Mouse (Mus musculus): ENCODE measurements around the gene Nagk. TPM values are rescaled to one million over a fixed set of nuclear protein-coding genes. Genes with fewer than 3 reads are reported as not detected.
"Not testable (repeated sequence)": the region's sequence is repeated elsewhere in the genome, so short reads cannot be mapped to it uniquely, and the experiment has no call there.

Gene Nagk
- polyA plus RNA-seq, 1 experiment from 2014 or later = 59.9 TPM

DNA sequence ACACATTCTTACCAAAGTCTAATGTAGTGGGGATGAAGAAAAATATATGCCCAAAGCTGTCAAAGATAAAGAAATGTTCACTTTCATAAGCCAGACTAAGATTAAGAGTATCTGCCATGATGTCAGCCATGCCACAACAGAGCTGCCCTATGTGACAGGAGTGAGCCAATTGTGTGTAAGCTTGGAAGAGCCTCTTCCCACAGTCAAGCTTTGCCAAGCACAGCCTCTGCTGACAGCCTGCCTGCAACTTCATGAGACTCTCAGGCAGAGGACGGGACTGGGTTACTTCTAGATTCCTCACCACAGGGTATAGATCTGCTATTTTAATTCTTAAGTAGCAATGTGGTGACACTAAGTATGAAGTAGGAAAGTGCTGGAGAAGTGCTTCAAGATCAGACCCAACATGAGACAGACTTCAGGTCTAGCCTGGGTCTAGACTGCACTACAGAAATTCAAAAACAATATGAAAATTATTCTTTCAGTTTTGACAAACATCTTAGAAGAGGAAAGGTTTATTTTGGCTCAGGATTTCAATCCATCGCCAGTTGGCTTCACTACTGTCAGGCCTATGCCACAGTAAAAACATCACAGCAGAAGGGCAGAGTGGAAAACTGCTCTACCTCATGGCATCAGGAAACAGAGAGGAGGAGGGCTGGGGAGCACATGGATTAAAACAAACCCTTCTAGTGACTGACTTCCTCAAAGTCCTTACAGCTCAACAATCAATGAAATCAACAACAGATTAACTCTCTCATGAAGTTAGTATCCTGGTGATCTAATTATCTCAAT lies 26.1 kb downstream of the Nagk start:
- no peak overlapping the region for H3K27ac ChIP-seq (ENCODE audit: low read depth)
- 0 out of 2 replicates have a peak, but pooled peaks cover 5% of the 10 kb centered on the region for H3K36me3 ChIP-seq (ENCODE audit: control insufficient read depth, insufficient read depth, low read length)
- no peaks in the 10 kb centered on the region for H3K27me3 ChIP-seq (replicated peaks; ENCODE audit: control insufficient read depth, insufficient read depth, low read length)
- no peak overlapping the region for H3K4me2 ChIP-seq (ENCODE audit: low read length)
- no peak overlapping the region for H3K9ac ChIP-seq (ENCODE audit: low read length)
- DNase-seq (ENCODE audit: low spot score) = no peak
- no peak for ATAC-seq (replicated peaks; ENCODE audit: low FRiP score, low TSS enrichment, low read depth)
- no peaks in the 10 kb centered on the region for H3K9me3 ChIP-seq (ENCODE audit: control insufficient read depth, low read length)
- 88% methylated on average over 2 of the region's 2 CpGs for WGBS
- H3K4me1 ChIP-seq (replicated peaks; ENCODE audit: control insufficient read depth, insufficient read depth, low read length) = peaks cover 13% of the 10 kb centered on the region
- H3K4me3 ChIP-seq (ENCODE audit: low read depth, low read length) = no peak overlapping the region

DNA sequence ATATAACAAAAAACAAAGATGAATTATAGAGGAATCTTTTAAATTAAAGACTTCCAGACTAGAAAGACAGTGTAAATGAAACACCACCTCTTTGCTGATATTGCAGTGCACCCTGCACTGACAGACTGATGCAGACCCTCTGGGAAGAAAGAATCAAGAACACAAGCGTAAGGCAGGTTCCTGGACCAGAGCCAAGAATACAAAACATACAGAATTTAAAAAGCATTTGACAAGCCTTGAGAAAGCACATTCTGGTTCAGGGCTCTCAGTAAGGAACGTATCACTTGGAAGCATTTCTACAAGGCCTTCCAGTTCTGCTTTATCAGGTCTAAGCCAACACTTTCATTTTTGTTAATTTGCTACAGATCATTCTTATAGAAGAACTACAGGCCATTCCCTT lies 27.1 kb downstream of the Nagk start:
- Histone ChIP-seq H3K27me3 (replicated peaks; ENCODE audit: control insufficient read depth, insufficient read depth, low read length) (no peaks in the 10 kb centered on the region), H3K27ac (ENCODE audit: low read depth) (no peak overlapping the region), H3K9me3 (ENCODE audit: control insufficient read depth, low read length) (no peaks in the 10 kb centered on the region), H3K36me3 (ENCODE audit: control insufficient read depth, insufficient read depth, low read length) (peaks cover 9% of the 10 kb centered on the region; the same call in 1 of the 2 replicates), H3K4me1 (replicated peaks; ENCODE audit: control insufficient read depth, insufficient read depth, low read length) (peaks cover 13% of the 10 kb centered on the region), H3K4me3 (ENCODE audit: low read depth, low read length) (no peak overlapping the region), H3K4me2 (ENCODE audit: low read length) (no peak overlapping the region), H3K9ac (ENCODE audit: low read length) (no peak overlapping the region)
- DNase-seq (ENCODE audit: low spot score) (no peak), ATAC-seq (replicated peaks; ENCODE audit: low FRiP score, low TSS enrichment, low read depth) (no peak)
- 34% methylated on average over 2 of the region's 2 CpGs for WGBS

- ATAC-seq (replicated peaks; ENCODE audit: low FRiP score, low TSS enrichment, low read depth) (peak; percentile 83; the same call in 1 of the 2 replicates), DNase-seq (ENCODE audit: low spot score) (no peak)
- 1% methylated on average over 35 of the region's 35 CpGs for WGBS
Observed at GRCm38 (mm10) chr6:83830941-83831605, 36.3 kb downstream of the Nagk start.

GRCm38 (mm10) chr6:83831606-83832123 lies 36.9 kb downstream of the Nagk start, which contains the start of gene Paip2b:
Gene Paip2b, minus strand, starts transcription at chr6:83831741.
- peaks cover 5% of the 10 kb centered on the region; the same call in 1 of the 2 replicates for H3K4me1 ChIP-seq (replicated peaks; ENCODE audit: control insufficient read depth, insufficient read depth, low read length)
- peak within 1 kb of the TSS; percentile 70 for H3K4me3 ChIP-seq (ENCODE audit: low read depth, low read length)
- no peaks in the 10 kb centered on the region for H3K9me3 ChIP-seq (ENCODE audit: control insufficient read depth, low read length)
- DNase-seq (ENCODE audit: low spot score) (peak; percentile 96), ATAC-seq (replicated peaks; ENCODE audit: low FRiP score, low TSS enrichment, low read depth) (peak; percentile 99)
- H3K36me3 ChIP-seq (ENCODE audit: control insufficient read depth, insufficient read depth, low read length) = 0 out of 2 replicates have a peak, but pooled peaks cover 6% of the 10 kb centered on the region
- under 1% methylated on average over 37 of the region's 37 CpGs for WGBS
- H3K27ac ChIP-seq (ENCODE audit: low read depth) = peak within 1 kb of the TSS; percentile 81
- peak within 1 kb of the TSS; percentile 84 for H3K4me2 ChIP-seq (ENCODE audit: low read length)
- no peaks in the 10 kb centered on the region for H3K27me3 ChIP-seq (replicated peaks; ENCODE audit: control insufficient read depth, insufficient read depth, low read length)
- H3K9ac ChIP-seq (ENCODE audit: low read length) = peak within 1 kb of the TSS; percentile 83

More at GRCm38 (mm10) chr6:83830941-83831605, 36.3 kb downstream of the Nagk start:
- Histone ChIP-seq H3K4me1 (replicated peaks; ENCODE audit: control insufficient read depth, insufficient read depth, low read length) (peaks cover 5% of the 10 kb centered on the region; the same call in 1 of the 2 replicates), H3K27ac (ENCODE audit: low read depth) (peak overlapping the region; percentile 81), H3K4me2 (ENCODE audit: low read length) (peak overlapping the region; percentile 84), H3K27me3 (replicated peaks; ENCODE audit: control insufficient read depth, insufficient read depth, low read length) (no peaks in the 10 kb centered on the region), H3K4me3 (ENCODE audit: low read depth, low read length) (peak overlapping the region; percentile 70), H3K9me3 (ENCODE audit: control insufficient read depth, low read length) (no peaks in the 10 kb centered on the region), H3K36me3 (ENCODE audit: control insufficient read depth, insufficient read depth, low read length) (peaks cover 10% of the 10 kb centered on the region; the same call in 1 of the 2 replicates), H3K9ac (ENCODE audit: low read length) (peak overlapping the region; percentile 83)

GRCm38 (mm10) chr6:83832393-83832792 lies 37.6 kb downstream of the Nagk start:
- Histone ChIP-seq H3K27ac (ENCODE audit: low read depth) (peak overlapping the region; percentile 29; the same call in 1 of the 2 replicates), H3K4me3 (ENCODE audit: low read depth, low read length) (peak overlapping the region; percentile 70; the same call in 1 of the 2 replicates), H3K4me2 (ENCODE audit: low read length) (peak overlapping the region; percentile 48)
- H3K36me3 ChIP-seq (ENCODE audit: control insufficient read depth, insufficient read depth, low read length); H3K9ac ChIP-seq (ENCODE audit: low read length); H3K4me1 ChIP-seq (replicated peaks; ENCODE audit: control insufficient read depth, insufficient read depth, low read length); ATAC-seq (replicated peaks; ENCODE audit: low FRiP score, low TSS enrichment, low read depth); H3K27me3 ChIP-seq (replicated peaks; ENCODE audit: control insufficient read depth, insufficient read depth, low read length); DNase-seq (ENCODE audit: low spot score); H3K9me3 ChIP-seq (ENCODE audit: control insufficient read depth, low read length): not testable (repeated sequence)
- 68% methylated on average over 1 of the region's 1 CpGs for WGBS

DNA sequence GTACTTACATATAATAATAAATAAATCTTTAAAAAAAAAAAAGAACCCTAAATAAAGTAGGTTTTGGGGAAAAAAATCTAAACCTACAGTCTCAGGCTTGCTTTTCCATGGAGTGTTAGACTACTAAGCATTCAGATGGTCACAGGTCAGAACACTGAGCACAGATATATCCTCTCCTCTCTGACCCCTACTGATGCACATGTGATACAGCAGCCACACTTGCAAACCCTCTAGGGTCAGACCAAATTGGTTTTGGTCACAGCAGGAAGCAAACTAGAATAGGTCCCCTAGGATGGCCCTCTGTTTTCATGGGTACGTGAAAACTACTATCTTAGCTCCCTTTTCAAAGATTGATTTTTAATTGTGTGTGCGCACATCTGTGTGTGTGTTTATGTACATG lies 42.0 kb downstream of the Nagk start:
- Histone ChIP-seq H3K4me1 (replicated peaks; ENCODE audit: control insufficient read depth, insufficient read depth, low read length) (peaks cover 5% of the 10 kb centered on the region; the same call in 1 of the 2 replicates), H3K9ac (ENCODE audit: low read length) (no peak overlapping the region), H3K4me2 (ENCODE audit: low read length) (no peak overlapping the region), H3K36me3 (ENCODE audit: control insufficient read depth, insufficient read depth, low read length) (no peaks in the 10 kb centered on the region), H3K4me3 (ENCODE audit: low read depth, low read length) (no peak overlapping the region), H3K9me3 (ENCODE audit: control insufficient read depth, low read length) (no peaks in the 10 kb centered on the region), H3K27ac (ENCODE audit: low read depth) (no peak overlapping the region), H3K27me3 (replicated peaks; ENCODE audit: control insufficient read depth, insufficient read depth, low read length) (no peaks in the 10 kb centered on the region)
- ATAC-seq (replicated peaks; ENCODE audit: low FRiP score, low TSS enrichment, low read depth) (no peak), DNase-seq (ENCODE audit: low spot score) (no peak)
- WGBS = 87% methylated on average over 2 of the region's 2 CpGs

DNA sequence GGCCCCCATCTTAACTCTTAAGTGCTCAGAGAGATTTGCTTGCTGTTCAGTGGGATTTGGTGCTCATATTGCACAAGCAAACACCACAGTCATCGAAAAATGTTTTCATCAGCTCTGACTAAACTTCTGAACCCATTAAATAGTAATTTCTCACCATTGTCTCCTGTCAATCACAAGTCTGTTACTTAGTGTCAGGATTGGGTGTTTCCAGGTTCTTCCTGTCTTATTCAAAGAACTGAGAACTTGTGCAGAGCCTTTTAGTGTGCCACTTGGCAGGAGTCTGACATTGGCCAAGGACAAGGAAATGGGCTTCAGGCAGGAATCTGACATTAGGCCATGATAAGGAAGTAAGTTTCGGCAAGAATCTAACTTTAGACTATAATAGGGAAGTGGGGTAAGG lies 43.3 kb downstream of the Nagk start:
- ATAC-seq (replicated peaks; ENCODE audit: low FRiP score, low TSS enrichment, low read depth) = no peak
- Histone ChIP-seq H3K27me3 (replicated peaks; ENCODE audit: control insufficient read depth, insufficient read depth, low read length) (no peaks in the 10 kb centered on the region), H3K4me1 (replicated peaks; ENCODE audit: control insufficient read depth, insufficient read depth, low read length) (no peaks in the 10 kb centered on the region), H3K9me3 (ENCODE audit: control insufficient read depth, low read length) (no peaks in the 10 kb centered on the region), H3K36me3 (ENCODE audit: control insufficient read depth, insufficient read depth, low read length) (no peaks in the 10 kb centered on the region), H3K9ac (ENCODE audit: low read length) (no peak overlapping the region), H3K4me3 (ENCODE audit: low read depth, low read length) (no peak overlapping the region), H3K27ac (ENCODE audit: low read depth) (no peak overlapping the region), H3K4me2 (ENCODE audit: low read length) (no peak overlapping the region)
- DNase-seq (ENCODE audit: low spot score) = no peak
- 86% methylated on average over 2 of the region's 2 CpGs for WGBS

DNA sequence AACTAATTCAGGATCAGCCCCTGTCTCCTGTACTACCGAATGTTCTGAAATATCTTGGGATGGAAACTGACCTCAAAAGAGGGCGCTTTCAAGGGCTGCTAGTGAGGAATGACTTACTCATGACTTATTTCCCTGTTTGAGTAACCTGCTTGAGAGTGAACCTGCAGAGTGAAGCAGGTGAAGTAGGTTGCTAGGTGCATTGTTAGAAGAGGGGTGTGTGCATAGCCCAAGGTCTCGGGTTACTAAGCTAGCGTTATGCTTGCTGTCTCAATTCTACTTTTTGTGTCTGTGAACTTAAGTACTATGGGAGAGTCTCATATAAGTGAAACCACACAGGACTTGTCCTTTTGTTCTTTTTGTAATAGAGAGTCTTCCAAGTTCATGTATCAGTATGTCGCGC lies 45.3 kb downstream of the Nagk start:
- DNase-seq (ENCODE audit: low spot score) = no peak
- WGBS = 74% methylated on average over 6 of the region's 6 CpGs
- Histone ChIP-seq H3K9ac (ENCODE audit: low read length) (no peak overlapping the region), H3K27me3 (replicated peaks; ENCODE audit: control insufficient read depth, insufficient read depth, low read length) (no peaks in the 10 kb centered on the region), H3K4me2 (ENCODE audit: low read length) (no peak overlapping the region), H3K27ac (ENCODE audit: low read depth) (no peak overlapping the region), H3K36me3 (ENCODE audit: control insufficient read depth, insufficient read depth, low read length) (no peaks in the 10 kb centered on the region), H3K9me3 (ENCODE audit: control insufficient read depth, low read length) (no peaks in the 10 kb centered on the region), H3K4me3 (ENCODE audit: low read depth, low read length) (no peak overlapping the region), H3K4me1 (replicated peaks; ENCODE audit: control insufficient read depth, insufficient read depth, low read length) (no peaks in the 10 kb centered on the region)
- ATAC-seq (replicated peaks; ENCODE audit: low FRiP score, low TSS enrichment, low read depth) = no peak
